Comparison of ENCODE assay signal across 8 mouse cellular contexts in genomic region chr4:147959881-147960831, GRCm38 (mm10). TPM values are rescaled to one million over a fixed set of nuclear protein-coding genes. Genes with fewer than 3 reads are reported as not detected.
DNase-seq lines count a peak whose midpoint lies in the region; ATAC-seq and TF ChIP-seq lines count a peak whose summit lies in the region.
"Had no signal": no experiment of that assay in that cellular context is flagged by ENCODE, and none has a peak within 500 bp of the region (broad histone marks: within the 10 kb centered on the region; RNA-seq: fewer than 3 reads in every experiment).

No protein-coding gene starts in this region.

- peak; percentile 93 for DNase-seq in CH12.LX (ENCODE audit: extremely low read depth)
- DNase-seq in R1 (ENCODE audit: low read depth, low spot score): peak; percentile 92
- peak; percentile 93 for DNase-seq in embryo, embryonic 10 days (ENCODE audit: low spot score)
- DNase-seq in kidney, postnatal 0 days (ENCODE audit: low spot score): peak; percentile 77
- peak; percentile 45 for DNase-seq in lung, postnatal 25 days (ENCODE audit: low spot score)
- peak; percentile 86 for DNase-seq in retina, postnatal 7 days (ENCODE audit: low read depth, low spot score)

- H3K79me2 ChIP-seq in CH12.LX (replicated peaks; ENCODE audit: control insufficient read depth, extremely low read depth, insufficient read depth, poor library complexity, severe bottlenecking): no peaks in the 10 kb centered on the region

- H3K36me3 ChIP-seq in CH12.LX (replicated peaks in 1 of 2; ENCODE audit: control insufficient read depth in 1 of 2, insufficient read depth in 1 of 2, low read length in 1 of 2): no peaks in the 10 kb centered on the region
- no peaks in the 10 kb centered on the region for H3K36me3 ChIP-seq in heart, embryonic 15.5 days
- H3K36me3 ChIP-seq in kidney, postnatal 0 days (ENCODE audit: insufficient read depth, low read length): no peaks in the 10 kb centered on the region

- no peak overlapping the region for H3K27ac ChIP-seq in CH12.LX (ENCODE audit: insufficient read depth, low read depth)
- H3K27ac ChIP-seq in heart, embryonic 15.5 days: no peak overlapping the region
- no peak overlapping the region for H3K27ac ChIP-seq in kidney, postnatal 0 days

- peak; percentile 32; the same call in 1 of the 2 replicates for ATAC-seq in heart, embryonic 15.5 days (replicated peaks; ENCODE audit: insufficient number of reproducible peaks, insufficient read depth, low FRiP score, low read depth)
- peak; percentile 40; the same call in 1 of the 2 replicates for ATAC-seq in kidney, postnatal 0 days (replicated peaks; ENCODE audit: low FRiP score, low read depth)

- no peaks in the 10 kb centered on the region for H3K9me3 ChIP-seq in CH12.LX (replicated peaks; ENCODE audit: low read length)
- no peaks in the 10 kb centered on the region for H3K9me3 ChIP-seq in heart, embryonic 15.5 days (replicated peaks)
- no peaks in the 10 kb centered on the region for H3K9me3 ChIP-seq in kidney, postnatal 0 days (replicated peaks; ENCODE audit: low read length)

- H3K9ac ChIP-seq in CH12.LX (ENCODE audit: insufficient read depth, low read depth): no peak overlapping the region
- no peak overlapping the region for H3K9ac ChIP-seq in heart, embryonic 15.5 days
- H3K9ac ChIP-seq in kidney, postnatal 0 days (ENCODE audit: low read depth, low read length): no peak overlapping the region

- in situ Hi-C loops in CH12.LX (cut with MboI; ENCODE audit: low pct_ligation_motif_present, low pct_unique_long_range_greater_than_20kb, low sequenced_read_pairs): loop anchor here (5.0 to 10.0 kb wide), 2 partner anchors 42 to 195 kb away; partner anchors contain the start of genes Fbxo6 and Nppa

- peaks cover 28% of the 10 kb centered on the region for H3K27me3 ChIP-seq in CH12.LX (replicated peaks)
- H3K27me3 ChIP-seq in heart, embryonic 15.5 days: 0 out of 2 replicates have a peak, but pooled peaks cover 6% of the 10 kb centered on the region
- no peaks in the 10 kb centered on the region for H3K27me3 ChIP-seq in kidney, postnatal 0 days (ENCODE audit: insufficient read depth, low read length)

- peak; percentile 91 for TF ChIP-seq RAD21 in CH12.LX (IDR thresholded peaks at IDR 0.05; ENCODE audit: low read depth, low read length)

- dilution Hi-C loops in CH12.LX (cut with MboI; ENCODE audit: extremely low pct_ligation_motif_present, extremely low pct_unique_long_range_greater_than_20kb, low sequenced_read_pairs): no loop called here

- H3K4me1 ChIP-seq in CH12.LX (ENCODE audit: control insufficient read depth in 1 of 2, insufficient read depth in 2 of 2): peaks cover 5 to 10% of the 10 kb centered on the region in 2 experiments
- H3K4me1 ChIP-seq in heart, embryonic 15.5 days (replicated peaks): peaks cover 34% of the 10 kb centered on the region
- H3K4me1 ChIP-seq in kidney, postnatal 0 days (replicated peaks; ENCODE audit: insufficient read depth, low read length): no peaks in the 10 kb centered on the region

- peak overlapping the region; percentile 12; the same call in 1 of the 2 replicates for H3K4me2 ChIP-seq in CH12.LX (ENCODE audit: insufficient read depth, low read depth, poor library complexity, severe bottlenecking)
- H3K4me2 ChIP-seq in heart, embryonic 15.5 days: no peak overlapping the region
- no peak overlapping the region for H3K4me2 ChIP-seq in kidney, postnatal 0 days (ENCODE audit: low read length)

- no peak for TF ChIP-seq EP300 in CH12.LX (IDR thresholded peaks at IDR 0.05; ENCODE audit: low read length)

- WGBS in heart, embryonic 15.5 days: 29% methylated on average over 6 of the region's 6 CpGs
- 39% methylated on average over 6 of the region's 6 CpGs for WGBS in kidney, postnatal 0 days

- peak; percentile 83 to 96 for TF ChIP-seq CTCF in CH12.LX (conservative IDR thresholded peaks at IDR 0.05 in 1 of 2, IDR thresholded peaks at IDR 0.05 in 1 of 2; ENCODE audit: low read depth in 2 of 2, low read length in 2 of 2)
- TF ChIP-seq CTCF in kidney, postnatal 0 days (IDR thresholded peaks at IDR 0.05; ENCODE audit: low read depth): peak; percentile 80

- TF ChIP-seq POLR2A in CH12.LX (IDR thresholded peaks at IDR 0.05; ENCODE audit: low read depth, low read length): no peak

- H3K4me3 ChIP-seq in CH12.LX (replicated peaks in 1 of 3; ENCODE audit: low read depth in 2 of 3, low read length in 2 of 3, poor library complexity in 1 of 3): no peak overlapping the region
- no peak overlapping the region for H3K4me3 ChIP-seq in heart, embryonic 15.5 days
- no peak overlapping the region for H3K4me3 ChIP-seq in kidney, postnatal 0 days (replicated peaks; ENCODE audit: low read depth, low read length)

TF ChIP-seq in CH12.LX, 34 proteins besides CTCF, POLR2A, EP300 and RAD21 (continues in another document):
- TF ChIP-seq MAZ (IDR thresholded peaks at IDR 0.05; ENCODE audit: low read depth, low read length): no peak
- TF ChIP-seq USF2 (conservative IDR thresholded peaks at IDR 0.05; ENCODE audit: low read depth, low read length): no peak
- TF ChIP-seq ZC3H11A (IDR thresholded peaks at IDR 0.05; ENCODE audit: low read depth, low read length): no peak
- no peak for TF ChIP-seq MEF2A (IDR thresholded peaks at IDR 0.05; ENCODE audit: borderline replicate concordance, low read depth, low read length)
- TF ChIP-seq ZMIZ1 (IDR thresholded peaks at IDR 0.05; ENCODE audit: low read depth, low read length): no peak
- TF ChIP-seq USF1 (IDR thresholded peaks at IDR 0.05; ENCODE audit: low read depth, low read length): no peak
- no peak for TF ChIP-seq KAT2A (IDR thresholded peaks at IDR 0.05; ENCODE audit: insufficient replicate concordance, low read length)
- TF ChIP-seq MAX (IDR thresholded peaks at IDR 0.05; ENCODE audit: low read length): no peak
- peak; percentile 87 for TF ChIP-seq SMC3 (IDR thresholded peaks at IDR 0.05; ENCODE audit: low read depth, low read length)
- TF ChIP-seq E2F4 (IDR thresholded peaks at IDR 0.05; ENCODE audit: insufficient replicate concordance, low read depth, low read length): no peak
- no peak for TF ChIP-seq ETS1 (conservative IDR thresholded peaks at IDR 0.05; ENCODE audit: low read depth, low read length)
- no peak; the same call in 1 of the 2 replicates for TF ChIP-seq TCF12 (IDR thresholded peaks at IDR 0.05; ENCODE audit: low read depth, low read length)
- TF ChIP-seq BHLHE40 (IDR thresholded peaks at IDR 0.05; ENCODE audit: low read depth, low read length): no peak
- TF ChIP-seq CHD1 (IDR thresholded peaks at IDR 0.05; ENCODE audit: low read depth, low read length): no peak
- TF ChIP-seq ELF1 (IDR thresholded peaks at IDR 0.05; ENCODE audit: low read depth, low read length): peak; percentile 85
- TF ChIP-seq IRF4 (IDR thresholded peaks at IDR 0.05; ENCODE audit: low read depth, low read length): peak; percentile 62; the same call in 1 of the 2 replicates
- no peak for TF ChIP-seq CHD2 (IDR thresholded peaks at IDR 0.05; ENCODE audit: low read length)
- no peak for TF ChIP-seq PAX5 (IDR thresholded peaks at IDR 0.05; ENCODE audit: low read length)
- TF ChIP-seq SIN3A (IDR thresholded peaks at IDR 0.05; ENCODE audit: low read length): no peak
- no peak for TF ChIP-seq GABPA (IDR thresholded peaks at IDR 0.05; ENCODE audit: insufficient replicate concordance, low read depth, low read length)
- TF ChIP-seq ZKSCAN1 (IDR thresholded peaks at IDR 0.05; ENCODE audit: borderline replicate concordance, low read depth, low read length): no peak
- TF ChIP-seq POLR2AphosphoS2 (IDR thresholded peaks at IDR 0.05; ENCODE audit: low read depth, low read length): no peak
- no peak; the same call in 1 of the 2 replicates for TF ChIP-seq MXI1 (IDR thresholded peaks at IDR 0.05; ENCODE audit: low read depth, low read length)
- TF ChIP-seq RCOR1 (conservative IDR thresholded peaks at IDR 0.05; ENCODE audit: low read depth, low read length): no peak
- TF ChIP-seq UBTF (IDR thresholded peaks at IDR 0.05; ENCODE audit: low read depth, low read length): no peak
- TF ChIP-seq HCFC1 (IDR thresholded peaks at IDR 0.05; ENCODE audit: low read depth, low read length): peak; percentile 45; the same call in 1 of the 2 replicates
- no peak for TF ChIP-seq NRF1 (IDR thresholded peaks at IDR 0.05; ENCODE audit: low read depth, low read length)
- TF ChIP-seq MYC (IDR thresholded peaks at IDR 0.05; ENCODE audit: low read depth, low read length): 0 out of 2 replicates have a peak, but pooled peaks have one; percentile 10

RNA-seq across cellular contexts. Expression of gene 2510039O18Rik, which starts 19.5 kb away (rescaled TPM):
- total RNA-seq in CH12.LX (2012; rRNA removed) (32.8 and 33.9 TPM in 2 replicates), CH12.LX (2014; rRNA removed) (22.1 and 23.9 TPM in 2 replicates)
- 23.6 and 27.9 TPM in 2 replicates for polyA plus RNA-seq in CH12.LX (2012; ENCODE audit: insufficient read length, low read depth)
- polyA plus RNA-seq in heart, embryonic 15.5 days (2015; fragmentation: Nextera tagmentation; extraction: Ambion mirVana): 12.1 and 17.6 TPM in 2 replicates
- 17.0 and 21.1 TPM in 2 replicates for polyA plus RNA-seq in kidney, postnatal 0 days (2015; fragmentation: Nextera tagmentation; extraction: Ambion mirVana)

RNA-seq across cellular contexts. Expression of gene Plod1, which starts 23.6 kb away (rescaled TPM):
- total RNA-seq in CH12.LX (2012; rRNA removed): 4.8 and 6.5 TPM in 2 replicates
- total RNA-seq in CH12.LX (2014; rRNA removed): 0.30 and 0.51 TPM in 2 replicates
- 1.9 TPM in 2 replicates for polyA plus RNA-seq in CH12.LX (2012; ENCODE audit: insufficient read length, low read depth)
- polyA plus RNA-seq in heart, embryonic 15.5 days (2015; fragmentation: Nextera tagmentation; extraction: Ambion mirVana): 52.1 and 60.0 TPM in 2 replicates
- 38.1 and 38.2 TPM in 2 replicates for polyA plus RNA-seq in kidney, postnatal 0 days (2015; fragmentation: Nextera tagmentation; extraction: Ambion mirVana)

RNA-seq across cellular contexts. Expression of gene Nppb, which starts 25.4 kb away (rescaled TPM):
- total RNA-seq in CH12.LX (2012; rRNA removed) (not detected in 2 replicates), CH12.LX (2014; rRNA removed) (not detected in 2 replicates)
- not detected in 2 replicates for polyA plus RNA-seq in CH12.LX (2012; ENCODE audit: insufficient read length, low read depth)
- polyA plus RNA-seq in heart, embryonic 15.5 days (2015; fragmentation: Nextera tagmentation; extraction: Ambion mirVana): 130 and 171 TPM in 2 replicates
- not detected in 2 replicates for polyA plus RNA-seq in kidney, postnatal 0 days (2015; fragmentation: Nextera tagmentation; extraction: Ambion mirVana)
- total RNA-seq: layer of hippocampus, postnatal 25 days had no signal

RNA-seq across cellular contexts. Expression of gene Nppa, which starts 40.4 kb away (rescaled TPM):
- total RNA-seq in CH12.LX (2012; rRNA removed): not detected in 2 replicates
- total RNA-seq in CH12.LX (2014; rRNA removed): not detected in 2 replicates
- not detected in 2 replicates for polyA plus RNA-seq in CH12.LX (2012; ENCODE audit: insufficient read length, low read depth)
- 3,881 and 5,336 TPM in 2 replicates for polyA plus RNA-seq in heart, embryonic 15.5 days (2015; fragmentation: Nextera tagmentation; extraction: Ambion mirVana)
- not detected in 2 replicates for polyA plus RNA-seq in kidney, postnatal 0 days (2015; fragmentation: Nextera tagmentation; extraction: Ambion mirVana)
- total RNA-seq: layer of hippocampus, postnatal 25 days had no signal

RNA-seq across cellular contexts. Expression of gene Mfn2, which starts 55.7 kb away (rescaled TPM):
- total RNA-seq in CH12.LX (2012; rRNA removed): 17.5 and 21.7 TPM in 2 replicates
- 8.6 and 10.0 TPM in 2 replicates for total RNA-seq in CH12.LX (2014; rRNA removed)
- 33.0 and 36.8 TPM in 2 replicates for polyA plus RNA-seq in CH12.LX (2012; ENCODE audit: insufficient read length, low read depth)
- 141 and 144 TPM in 2 replicates for polyA plus RNA-seq in heart, embryonic 15.5 days (2015; fragmentation: Nextera tagmentation; extraction: Ambion mirVana)
- 28.9 and 33.8 TPM in 2 replicates for polyA plus RNA-seq in kidney, postnatal 0 days (2015; fragmentation: Nextera tagmentation; extraction: Ambion mirVana)

Comparison
In these comparisons a context has a peak if more than half of its experiments do, and no peak if none do; other contexts are left out.
1. RNA of gene Plod1, which starts 23.6 kb away (polyA plus RNA-seq): 52.1 to 60.0 TPM in heart, embryonic 15.5 days and 38.1 to 38.2 TPM in kidney, postnatal 0 days; 1.9 TPM in CH12.LX; every median in the first group is over 10 times any median in the second.
2. RNA of gene Nppb, which starts 25.4 kb away (polyA plus RNA-seq): 130 to 171 TPM in heart, embryonic 15.5 days; not detected in CH12.LX and not detected in kidney, postnatal 0 days; every median in the first group is over 100 times any median in the second.
3. Peak in every context shown above with its lines, with median percentiles within 50 percentile points of each other: DNase-seq.